Mouse (Mus musculus) adrenal gland, postnatal 36 days (tissue): ENCODE data around the gene Ptges3l. TPM values are rescaled to one million over a fixed set of nuclear protein-coding genes. Genes with fewer than 3 reads are reported as not detected.
"Not testable (repeated sequence)": the region's sequence is repeated elsewhere in the genome, so short reads cannot be mapped to it uniquely, and the experiment has no call there.

Source experiments
- DNase-seq, 2 experiments: peaks; one replicate each; pipeline ENCODE4 v3.0.0; 2021; ENCODE audit warnings: mixed read lengths in 1 of 2
- total RNA-seq, 2 experiments: library from RNA; stranded (reverse); gene quantifications; 2 replicates each; pipeline ENCODE4 v1.2.3; 2021

Ptges3l gene
- total RNA-seq, 2 experiments from 2014 or later: 2.6 to 3.4 TPM

DNA sequence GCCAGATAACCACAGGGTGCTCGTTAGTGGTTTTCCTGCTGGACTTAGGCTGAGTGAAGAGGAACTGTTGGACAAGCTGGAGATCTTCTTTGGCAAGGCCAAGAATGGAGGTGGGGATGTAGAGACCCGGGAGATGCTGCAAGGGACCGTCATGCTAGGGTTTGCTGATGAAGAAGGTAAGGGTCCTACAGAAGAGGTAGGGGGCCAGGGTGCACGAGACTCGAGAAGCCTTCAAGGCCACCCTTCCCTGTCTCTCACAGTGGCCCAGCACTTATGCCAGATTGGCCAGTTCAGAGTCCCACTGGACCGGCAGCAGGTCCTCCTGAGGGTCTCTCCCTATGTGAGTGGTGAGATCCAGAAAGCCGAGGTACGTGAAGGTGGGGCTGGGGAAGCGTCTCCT lies 32.5 kb upstream of the Ptges3l start:
- DNase-seq: no peak

DNA sequence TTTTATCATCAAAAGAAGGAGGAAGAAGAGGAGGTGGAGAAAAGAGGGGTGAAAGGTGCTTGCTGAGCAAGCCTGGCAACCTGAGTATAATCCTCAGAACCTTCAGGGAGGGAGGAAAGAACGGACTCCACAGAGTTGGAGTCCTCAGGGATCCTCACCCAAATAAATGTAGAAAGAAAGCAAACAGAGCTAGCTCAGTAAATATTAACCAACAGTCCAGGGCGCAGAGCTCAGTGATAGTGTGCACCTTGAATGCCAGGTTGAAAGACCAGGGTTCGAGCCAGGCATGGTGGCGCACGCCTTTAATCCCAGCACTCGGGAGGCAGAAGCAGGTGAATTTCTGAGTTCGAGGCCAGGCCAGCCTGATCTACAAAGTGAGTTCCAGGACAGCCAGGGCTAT lies 30.5 kb upstream of the Ptges3l start:
- DNase-seq: no peak

DNA sequence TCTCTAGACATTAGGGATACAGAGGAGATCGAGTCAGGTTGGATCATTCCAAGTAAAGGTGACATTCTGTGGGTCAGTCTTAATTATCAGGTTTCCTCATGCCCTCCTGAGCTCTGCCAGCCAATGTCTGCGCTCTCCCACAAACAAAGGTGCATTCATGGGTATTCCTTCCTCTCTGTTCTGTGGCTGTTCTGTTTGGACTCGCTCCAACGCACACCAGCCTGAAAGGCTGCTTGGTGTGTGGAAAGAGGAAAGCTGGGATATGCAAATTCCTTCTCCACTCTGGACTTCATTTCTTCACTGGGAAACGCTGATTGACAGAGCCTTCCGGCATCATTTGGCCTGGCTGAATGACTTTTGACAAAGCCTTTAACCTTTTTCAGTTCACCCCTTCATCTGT lies 29.6 kb upstream of the Ptges3l start:
- DNase-seq: no peak

DNA sequence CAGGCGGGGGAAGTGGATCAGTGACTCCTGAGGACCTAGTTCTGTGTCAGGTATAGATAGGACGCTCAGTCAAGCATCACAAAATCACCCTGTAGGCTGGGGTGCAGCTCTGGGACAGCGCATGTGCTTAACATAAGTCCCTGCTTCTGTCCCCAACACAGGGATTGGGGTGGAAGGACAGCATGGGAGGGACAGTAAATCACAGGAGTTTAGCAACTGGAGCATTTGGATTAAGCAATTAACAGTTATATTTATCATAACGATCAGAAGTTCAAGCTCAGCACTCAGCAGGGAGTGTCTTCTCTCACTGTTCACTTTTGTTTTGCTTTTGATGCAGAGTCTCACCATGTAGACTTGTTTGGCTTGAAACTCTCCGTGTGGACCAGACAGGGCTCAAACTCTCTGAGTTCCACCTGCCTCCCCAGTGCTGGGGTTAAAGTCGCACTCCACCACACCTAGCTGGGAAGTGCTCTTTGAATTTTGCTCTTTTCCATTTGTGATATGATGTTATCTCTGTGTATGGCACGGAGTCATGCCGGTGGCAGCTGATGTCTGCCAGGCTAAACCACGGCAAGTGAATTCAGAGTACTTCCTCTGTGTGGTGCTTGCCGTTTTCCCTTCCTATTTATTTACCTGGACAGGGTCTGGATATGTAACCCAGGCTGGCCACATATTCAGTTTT lies 27.1 kb upstream of the Ptges3l start:
- DNase-seq: no peak

DNA sequence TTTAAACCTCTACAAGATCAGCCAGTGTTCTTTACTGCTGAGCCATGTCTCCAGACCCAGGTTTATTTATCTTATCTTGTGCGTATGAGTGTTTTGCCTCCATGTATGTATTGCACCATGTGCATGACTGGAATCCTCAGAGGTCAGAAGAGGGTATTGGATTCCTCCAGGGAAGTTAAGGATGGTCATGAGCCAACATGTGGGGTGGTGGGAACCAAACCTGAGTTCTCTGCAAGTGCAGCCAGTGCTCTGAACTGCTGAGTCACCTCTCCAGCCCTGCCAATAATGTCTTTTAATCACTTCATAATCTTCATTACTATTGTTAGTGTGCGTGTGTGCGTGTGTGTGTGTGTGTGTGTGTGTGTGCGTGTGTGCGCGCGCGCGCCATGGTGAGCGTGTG lies 26.4 kb upstream of the Ptges3l start:
- no peak for DNase-seq

DNA sequence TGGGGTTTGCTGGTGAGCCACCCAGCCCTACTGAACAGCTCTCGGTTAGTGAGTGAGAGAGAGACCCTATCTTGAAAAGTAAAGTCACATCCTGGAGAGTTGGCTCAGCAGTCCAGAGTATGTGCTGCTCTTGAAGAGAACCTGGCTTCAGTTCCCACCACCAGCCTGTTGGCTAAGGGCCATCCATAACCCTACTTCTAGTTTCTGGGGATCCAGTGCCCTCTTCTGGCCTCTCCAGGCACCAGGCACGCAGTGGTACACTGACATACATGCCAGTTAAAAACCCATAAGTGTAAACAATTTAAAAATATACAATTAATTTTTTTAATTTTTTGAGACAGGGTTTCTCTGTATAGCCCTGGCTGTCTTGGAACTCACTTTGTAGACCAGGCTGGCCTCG lies 25.3 kb upstream of the Ptges3l start:
- DNase-seq: peak in 1 of 2 experiments; percentile 27

DNA sequence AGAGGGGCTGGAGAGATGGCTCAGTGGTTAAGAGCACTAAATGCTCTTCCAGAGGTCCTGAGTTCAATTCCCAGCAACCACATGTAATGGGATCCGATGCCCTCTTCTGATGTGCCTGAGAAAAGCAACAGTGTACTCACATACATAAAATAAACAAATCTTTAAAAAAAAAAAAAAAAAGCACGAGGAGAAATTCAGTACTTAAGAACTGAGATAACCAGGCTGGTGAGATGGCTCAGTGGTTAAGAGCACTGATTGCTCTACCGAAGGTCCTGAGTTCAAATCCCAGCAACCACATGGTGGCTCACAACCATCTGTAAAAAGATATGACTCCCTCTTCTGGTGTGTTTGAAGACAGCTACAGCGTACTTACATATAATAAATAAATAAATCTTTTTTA lies 24.5 kb upstream of the Ptges3l start:
- not testable (repeated sequence) for DNase-seq

DNA sequence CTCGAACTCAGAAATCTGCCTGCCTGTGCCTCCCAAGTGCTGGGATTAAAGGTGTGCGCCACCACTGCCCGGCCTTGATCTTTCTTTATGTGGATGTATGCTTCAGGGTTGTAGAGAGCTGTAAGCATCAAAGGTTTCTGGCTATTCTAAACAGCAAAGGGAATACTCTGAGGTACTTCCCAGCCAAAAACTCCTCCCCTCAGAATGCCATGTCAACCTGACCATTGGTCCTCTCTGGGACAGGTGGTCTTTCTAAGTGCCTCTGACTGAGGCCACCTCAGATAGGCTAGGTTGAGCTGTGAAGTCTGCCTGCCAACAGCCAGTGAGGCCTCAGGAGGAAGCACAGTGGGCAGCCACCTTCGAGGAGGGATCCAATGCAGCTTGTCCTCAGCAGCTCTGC lies 23.8 kb upstream of the Ptges3l start:
- peak in 1 of 2 experiments; percentile 25 for DNase-seq

DNA sequence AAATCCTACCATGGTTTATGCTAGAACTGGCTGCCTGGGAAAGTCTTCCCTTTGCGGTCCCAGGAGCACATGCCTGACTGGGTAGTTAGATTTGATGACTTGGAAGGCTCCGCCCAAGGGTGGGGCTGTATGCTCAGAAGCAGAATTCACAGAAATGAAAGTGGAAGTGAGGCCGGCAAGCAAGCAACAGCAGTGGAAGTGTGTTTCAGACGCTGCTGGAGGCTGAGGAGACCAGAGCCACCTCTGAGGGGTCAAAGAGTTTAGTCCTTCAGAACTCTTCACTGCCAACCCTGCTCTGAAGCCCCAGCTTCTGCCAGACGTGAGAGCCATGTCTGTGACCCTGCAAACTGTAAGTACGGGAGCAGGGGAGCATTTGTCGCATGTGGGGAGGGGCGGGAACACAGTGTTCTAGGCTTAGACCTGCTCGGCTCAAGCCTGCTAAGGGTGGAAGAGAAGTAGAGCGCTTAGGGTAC lies 23.2 kb upstream of the Ptges3l start, which contains the start of gene Ifi35:
Gene Ifi35 (plus strand): TSS at position 134 of the 473 bp plus-strand sequence.
- peak; percentile 87 to 92 for DNase-seq

DNA sequence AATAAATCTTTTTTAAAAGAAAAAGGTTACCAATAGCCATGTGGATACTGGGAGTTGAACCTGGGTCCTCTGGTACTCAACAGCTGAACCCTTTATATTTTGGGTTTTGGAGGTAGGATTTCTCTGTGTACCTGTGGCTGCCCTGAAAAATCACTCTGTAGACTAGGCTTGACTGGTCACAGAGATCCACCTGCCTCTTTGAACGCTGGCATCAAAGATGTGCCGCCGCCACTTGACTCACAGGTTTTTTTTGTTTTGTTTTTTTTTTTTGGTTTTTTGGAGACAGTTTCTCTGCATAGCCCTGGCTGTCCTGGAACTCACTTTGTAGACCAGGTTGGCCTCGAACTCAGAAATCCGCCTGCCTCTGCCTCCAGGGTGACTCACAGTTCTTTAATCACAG lies 22.7 kb upstream of the Ptges3l start:
- DNase-seq: no peak

DNA sequence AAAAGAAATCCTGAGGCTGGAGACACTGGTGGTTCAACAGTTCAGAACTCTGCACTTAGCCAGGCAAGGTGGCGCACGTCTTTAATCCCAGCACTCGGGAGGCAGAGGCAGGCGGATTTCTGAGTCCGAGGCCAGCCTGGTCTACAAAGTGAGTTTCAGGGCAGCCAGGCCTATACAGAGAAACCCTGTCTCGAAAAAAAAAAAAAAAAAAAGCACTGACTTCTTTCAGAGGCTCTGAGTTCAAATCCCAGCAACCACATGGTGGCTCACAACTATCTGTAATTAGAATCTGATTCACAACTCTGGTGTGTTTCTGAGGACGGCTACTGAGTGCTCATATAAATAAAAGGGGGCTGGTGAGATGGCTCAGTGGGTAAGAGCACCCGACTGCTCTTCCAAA lies 21.7 kb upstream of the Ptges3l start:
- not testable (repeated sequence) for DNase-seq

DNA sequence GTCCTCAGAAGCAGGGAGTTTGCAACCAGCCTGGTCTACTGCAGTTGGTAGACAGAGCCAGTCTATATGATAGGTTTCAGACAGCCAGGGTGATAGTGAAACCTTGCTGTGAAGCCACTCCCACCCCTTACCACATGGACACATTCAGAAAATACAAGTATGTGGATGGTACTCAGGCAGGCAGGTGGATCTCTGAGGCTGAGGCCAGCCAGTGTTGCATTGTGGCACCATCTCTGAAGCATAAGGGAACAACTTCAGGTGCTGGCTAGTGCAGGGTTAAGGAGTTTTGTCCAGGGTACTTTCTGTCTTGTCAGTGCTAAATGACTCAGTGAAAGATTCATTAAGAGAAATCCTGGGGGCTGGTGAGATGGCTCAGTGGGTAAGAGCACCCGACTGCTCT lies 21.2 kb upstream of the Ptges3l start:
- no peak for DNase-seq

DNA sequence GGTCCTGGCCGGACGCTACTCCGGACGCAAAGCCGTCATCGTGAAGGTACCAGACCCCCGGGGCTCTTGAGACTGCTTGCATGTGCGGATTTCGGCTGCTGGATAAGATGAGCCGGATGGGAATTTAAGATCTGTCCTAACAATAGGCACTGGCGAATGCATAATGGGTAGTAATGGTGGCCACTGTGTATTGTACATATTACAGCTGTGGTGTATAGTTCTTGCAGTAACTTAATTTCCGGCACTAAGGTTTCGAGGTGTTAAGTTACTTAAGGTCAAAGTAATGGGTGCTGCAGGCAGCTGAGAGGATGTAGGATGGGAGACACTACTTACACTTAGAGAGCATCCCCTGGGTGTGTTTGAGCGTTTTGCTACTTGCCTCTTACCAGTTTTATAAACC lies 17.6 kb upstream of the Ptges3l start:
- no peak for DNase-seq

DNA sequence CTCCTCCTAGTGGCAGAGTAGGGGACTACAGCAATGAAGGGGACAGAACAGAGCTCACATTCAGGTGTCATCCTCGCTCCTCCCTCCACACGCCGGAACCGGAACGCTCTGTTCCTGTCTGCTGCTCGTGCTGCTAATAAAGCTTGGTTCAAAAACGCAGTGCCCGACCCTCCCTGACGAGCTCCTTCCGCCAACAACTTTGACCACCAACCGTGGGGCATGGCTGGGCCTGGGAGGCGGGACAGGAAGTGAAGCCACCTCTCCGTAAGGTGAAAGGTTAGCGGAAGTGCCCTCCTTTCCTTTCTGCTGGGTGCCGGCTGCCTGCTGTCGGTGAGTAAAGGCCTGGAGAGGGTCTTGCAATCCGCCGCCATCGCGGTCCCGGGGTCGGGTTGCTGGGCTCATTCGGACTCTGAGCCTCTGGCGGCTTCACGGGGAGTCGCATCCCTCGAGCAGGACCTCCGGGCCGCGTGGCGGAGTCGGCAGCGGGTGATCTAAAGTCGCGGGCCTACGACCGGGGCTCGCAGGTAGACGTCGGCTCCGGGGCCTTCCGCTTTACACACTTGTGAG lies 17.1 kb upstream of the Ptges3l start, which contains the start of gene Rpl27:
Gene Rpl27 (plus strand): TSS at position 172 of the 567 bp plus-strand sequence.
- peak; percentile 96 to 97 for DNase-seq

DNA sequence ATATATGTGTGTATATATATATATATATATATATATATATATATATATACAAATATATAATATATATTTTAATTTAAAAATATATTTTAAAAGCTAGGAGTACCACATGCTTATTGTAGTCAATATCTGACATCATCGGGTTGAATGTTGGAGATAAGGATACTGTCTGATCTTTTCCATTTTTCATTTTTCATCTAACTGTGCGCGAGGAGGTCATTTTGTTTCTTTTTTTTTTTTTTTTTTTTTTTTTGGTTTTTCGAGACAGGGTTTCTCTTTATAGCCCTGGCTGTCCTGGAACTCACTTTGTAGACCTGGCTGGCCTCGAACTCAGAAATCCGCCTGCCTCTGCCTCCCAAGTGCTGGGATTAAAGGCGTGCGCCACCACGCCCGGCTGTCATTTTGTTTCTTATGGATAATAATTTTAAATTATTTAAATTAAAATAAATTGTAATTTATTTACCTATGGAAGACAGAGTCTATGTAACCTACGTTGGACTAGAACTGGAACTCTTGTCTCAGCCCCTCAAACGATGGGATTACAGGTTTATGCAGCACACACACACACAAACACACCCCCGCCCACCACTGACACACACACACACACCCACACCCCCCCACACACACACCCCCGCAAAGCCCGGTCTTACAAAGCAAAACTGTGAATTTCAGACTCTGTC lies 16.5 kb upstream of the Ptges3l start:
- not testable (repeated sequence) for DNase-seq

DNA sequence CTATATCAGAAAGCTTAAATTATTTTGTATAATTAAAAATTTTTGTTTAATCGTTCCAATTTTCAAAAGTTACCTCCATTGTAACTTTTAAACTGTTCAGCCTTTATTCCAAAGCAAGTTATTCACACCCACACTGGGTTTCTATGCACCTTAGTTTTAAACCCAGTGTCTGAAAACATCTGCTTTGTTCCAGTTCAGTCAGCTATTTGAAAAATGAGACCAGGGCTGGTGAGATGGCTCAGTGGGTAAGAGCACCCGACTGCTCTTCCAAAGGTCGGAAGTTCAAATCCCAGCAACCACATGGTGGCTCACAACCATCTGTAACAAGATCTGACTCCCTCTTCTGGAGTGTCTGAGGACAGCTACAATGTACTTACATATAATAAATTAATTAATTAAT lies 12.9 kb upstream of the Ptges3l start:
- not testable (repeated sequence) for DNase-seq

DNA sequence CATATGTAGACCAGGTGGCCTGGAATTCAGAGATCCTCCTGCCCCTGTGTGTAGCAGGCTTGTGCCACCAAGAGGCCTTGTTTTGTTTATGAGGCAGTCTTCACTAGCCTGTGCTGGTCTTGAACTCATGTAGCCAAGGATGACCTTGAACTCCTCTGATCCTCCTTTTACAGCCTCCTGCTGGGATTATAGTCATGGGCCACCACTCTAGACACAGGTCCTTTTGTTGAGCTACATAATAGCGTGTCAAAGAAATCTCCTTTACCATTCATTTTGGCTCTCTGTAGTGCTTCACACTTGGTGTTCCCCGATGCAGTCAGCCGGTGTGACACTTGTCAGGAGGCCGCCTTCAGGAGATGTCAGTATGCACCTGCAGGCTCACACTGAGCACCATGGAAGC lies 11.8 kb upstream of the Ptges3l start:
- DNase-seq: no peak

DNA sequence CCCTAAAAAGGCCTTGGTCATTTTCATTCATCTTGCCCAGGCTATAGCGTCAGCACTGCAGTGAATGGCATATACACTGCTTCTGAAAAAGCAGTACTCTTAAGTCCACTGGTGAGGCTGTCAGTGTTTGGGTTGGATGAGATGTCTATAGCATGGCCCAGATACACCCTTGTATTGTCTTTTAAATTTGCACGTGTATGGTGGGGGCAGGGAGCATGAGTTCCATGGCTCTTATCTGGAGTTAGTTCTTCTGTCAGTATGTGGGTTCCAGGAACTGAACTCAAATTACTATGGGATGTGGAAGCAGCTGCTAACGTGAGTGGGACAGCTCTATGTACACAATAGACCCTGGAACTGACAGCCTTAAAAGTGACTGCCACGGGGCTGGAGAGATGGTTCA lies 10.7 kb upstream of the Ptges3l start:
- DNase-seq: no peak

DNA sequence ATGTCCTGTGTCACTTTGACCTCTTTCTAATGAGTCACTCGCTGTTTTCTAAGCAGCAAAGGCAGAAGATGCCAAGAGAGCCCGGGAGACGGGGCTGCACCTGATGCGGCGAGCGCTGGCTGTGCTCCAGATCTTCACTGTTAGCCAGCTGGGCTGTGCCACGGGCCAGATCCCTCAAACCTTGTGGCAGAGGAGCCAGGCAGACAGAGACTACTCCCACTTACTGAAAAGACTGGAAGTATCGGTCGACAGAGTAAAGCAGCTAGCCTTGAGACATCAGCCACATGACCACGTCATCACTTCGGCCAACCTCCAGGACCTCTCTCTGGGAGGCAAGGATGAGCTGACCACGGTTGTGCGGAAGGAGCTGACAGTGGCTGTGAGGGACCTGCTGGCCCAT lies 8.3 kb upstream of the Ptges3l start:
- DNase-seq: peak; percentile 51 to 54

DNA sequence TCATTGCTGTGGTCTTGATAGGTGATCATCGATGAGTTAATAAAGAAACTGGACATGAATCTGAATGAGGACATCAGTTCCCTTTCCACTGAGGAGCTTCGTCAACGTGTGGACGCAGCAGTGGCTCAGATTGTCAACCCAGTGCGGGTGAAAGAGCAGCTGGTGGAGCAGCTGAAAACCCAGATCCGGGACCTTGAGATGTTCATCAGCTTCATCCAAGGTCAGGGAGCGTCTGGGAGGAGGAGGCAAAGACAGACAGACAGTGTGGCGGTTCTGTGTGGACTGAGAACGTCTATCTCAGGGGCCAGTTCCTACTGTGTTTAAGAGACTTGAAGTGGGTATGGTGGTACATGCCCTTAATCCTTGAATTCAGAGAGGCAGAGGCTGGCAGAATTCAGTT lies 6.2 kb upstream of the Ptges3l start:
- peak in 1 of 2 experiments; percentile 47 for DNase-seq

DNA sequence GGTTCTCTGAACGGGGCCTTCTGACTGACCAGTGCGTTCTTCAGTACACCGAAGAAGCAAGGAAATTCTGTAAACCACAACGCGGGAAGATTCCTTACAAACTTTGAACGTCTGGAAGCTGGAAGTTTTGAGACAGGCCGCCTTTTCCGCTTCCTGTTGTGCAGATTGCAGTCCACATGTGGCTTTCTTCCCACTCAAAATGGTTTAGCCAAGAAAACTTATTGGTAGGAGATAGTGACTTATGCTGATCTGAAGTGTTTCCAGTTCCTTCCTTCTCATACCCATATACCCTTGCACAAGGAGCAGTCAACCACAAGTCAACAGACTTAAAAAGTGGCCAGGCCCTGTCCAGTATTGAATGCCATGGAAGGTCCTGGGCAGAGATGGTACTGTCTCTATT lies 1.0 kb upstream of the Ptges3l start:
- no peak for DNase-seq

DNA sequence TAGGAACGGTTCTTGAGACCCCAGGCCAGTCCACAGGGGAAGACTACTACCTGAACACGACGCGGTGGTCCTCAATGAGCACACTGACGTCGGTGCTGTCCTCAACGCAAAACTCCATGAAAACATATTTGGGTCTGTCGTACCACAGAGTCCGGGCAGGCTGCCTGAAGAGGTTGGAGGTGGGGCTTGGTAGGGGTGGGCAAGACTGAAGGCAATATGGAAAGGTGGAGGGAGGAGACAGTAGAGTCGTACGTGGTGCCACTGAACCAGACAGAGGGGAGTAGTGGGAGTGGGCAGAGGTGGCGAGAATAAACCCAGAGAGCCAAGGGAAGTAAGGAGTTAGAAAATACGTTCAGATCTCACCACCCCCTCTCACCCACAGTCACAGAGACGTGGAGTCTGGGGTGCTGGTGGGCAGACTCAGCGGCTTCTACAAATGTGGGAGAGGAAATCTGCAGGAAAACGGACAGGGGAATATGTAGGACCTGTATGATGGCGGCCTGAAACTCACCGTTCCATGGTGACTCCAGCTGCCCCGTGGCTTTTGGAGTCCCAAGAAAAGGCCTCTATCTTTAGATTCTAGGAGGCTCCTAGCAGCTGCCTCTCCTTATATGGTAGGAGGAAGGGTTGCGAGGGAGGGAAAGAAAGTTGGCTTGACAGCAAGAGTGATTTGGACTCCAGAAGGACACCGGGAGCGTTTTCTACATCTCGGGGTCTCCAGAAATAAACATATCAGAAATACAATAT lies 855 bp downstream of the Ptges3l start, which contains the start of gene Gm27029:
Gene Gm27029 (minus strand): TSS at position 692 of the 747 bp plus-strand sequence.
- DNase-seq: peak; percentile 24 to 48
